In genomic region chrX:136290817-136291281, GRCm38 (mm10) we compare ENCODE assay signal across 8 mouse cellular contexts. TPM values are rescaled to one million over a fixed set of nuclear protein-coding genes. Genes with fewer than 3 reads are reported as not detected.
DNase-seq lines count a peak whose midpoint lies in the region; ATAC-seq lines count a peak whose summit lies in the region.

No protein-coding gene starts in this region.

- no peaks in the 10 kb centered on the region for H3K36me3 ChIP-seq in hindbrain, embryonic 10.5 days
- H3K36me3 ChIP-seq in limb, embryonic 12.5 days = no peaks in the 10 kb centered on the region

- no peaks in the 10 kb centered on the region for H3K27me3 ChIP-seq in hindbrain, embryonic 10.5 days (ENCODE audit: insufficient read depth, poor library complexity, severe bottlenecking)
- H3K27me3 ChIP-seq in limb, embryonic 12.5 days = 0 out of 2 replicates have a peak, but pooled peaks cover 4% of the 10 kb centered on the region

- H3K4me2 ChIP-seq in limb, embryonic 12.5 days = peak overlapping the region; percentile 33

- ATAC-seq in CD4-positive, CD25-positive, alpha-beta regulatory T cell, adult 4 months = no peak
- ATAC-seq in limb, embryonic 12.5 days (ENCODE audit: insufficient number of reproducible peaks, insufficient read depth, low FRiP score, low TSS enrichment, low read depth) = peak; percentile 26; the same call in 1 of the 2 replicates

- H3K4me3 ChIP-seq in hindbrain, embryonic 10.5 days = peak overlapping the region; percentile 35
- H3K4me3 ChIP-seq in limb, embryonic 12.5 days (replicated peaks) = no peak overlapping the region

- H3K9ac ChIP-seq in limb, embryonic 12.5 days (replicated peaks) = no peak overlapping the region

- 32% methylated on average over 8 of the region's 8 CpGs for WGBS in hindbrain, embryonic 10.5 days
- 25% methylated on average over 8 of the region's 8 CpGs for WGBS in limb, embryonic 12.5 days

- 0 out of 2 replicates have a peak overlapping the region, but pooled peaks have one; percentile 43 for H3K27ac ChIP-seq in hindbrain, embryonic 10.5 days
- no peak overlapping the region for H3K27ac ChIP-seq in limb, embryonic 12.5 days

- H3K9me3 ChIP-seq in hindbrain, embryonic 10.5 days = no peaks in the 10 kb centered on the region
- H3K9me3 ChIP-seq in limb, embryonic 12.5 days = no peaks in the 10 kb centered on the region

- DNase-seq in CD4-positive, CD25-positive, alpha-beta regulatory T cell, adult 2 months (ENCODE audit: low read depth, low spot score) = peak; percentile 44
- peak; percentile 58 for DNase-seq in brain, embryonic 18.5 days (ENCODE audit: low read depth, low spot score)
- DNase-seq in hindbrain, embryonic 10.5 days (ENCODE audit: low spot score) = peak; percentile 58
- DNase-seq in right cerebral cortex, postnatal 36 days (ENCODE audit: low spot score in 2 of 2) = peak; percentile 48 to 57
- no peak for DNase-seq in lung, postnatal 10 days
- DNase-seq in urinary bladder, adult 18-20 months (ENCODE audit: low spot score in 2 of 2) = no peak

- peaks cover 9% of the 10 kb centered on the region; the same call in 1 of the 2 replicates for H3K4me1 ChIP-seq in hindbrain, embryonic 10.5 days (replicated peaks)
- no peaks in the 10 kb centered on the region for H3K4me1 ChIP-seq in limb, embryonic 12.5 days (replicated peaks)

RNA-seq across cellular contexts. Expression of gene Bex3, which starts 20.8 kb away (rescaled TPM):
- polyA plus RNA-seq in CD4-positive, CD25-positive, alpha-beta regulatory T cell, adult 4 months (2017; shearing (Covaris generic)) = 10 to 100 TPM; 65.2 to 72.9 TPM
- polyA plus RNA-seq in hindbrain, embryonic 10.5 days (2016; fragmentation: Nextera tagmentation; extraction: Ambion mirVana) = 678 and 708 TPM in 2 replicates
- 559 and 577 TPM in 2 replicates for polyA plus RNA-seq in limb, embryonic 12.5 days (2016; fragmentation: Nextera tagmentation; extraction: Ambion mirVana)

RNA-seq across cellular contexts. Expression of gene Tceal9, which starts 46.0 kb away (rescaled TPM):
- polyA plus RNA-seq in CD4-positive, CD25-positive, alpha-beta regulatory T cell, adult 4 months (2017; shearing (Covaris generic)) = 10 to 100 TPM; 44.1 to 53.8 TPM
- polyA plus RNA-seq in hindbrain, embryonic 10.5 days (2016; fragmentation: Nextera tagmentation; extraction: Ambion mirVana) = 356 and 368 TPM in 2 replicates
- polyA plus RNA-seq in limb, embryonic 12.5 days (2016; fragmentation: Nextera tagmentation; extraction: Ambion mirVana) = 680 and 686 TPM in 2 replicates

Comparison
In these comparisons a context has a peak if more than half of its experiments do, and no peak if none do; other contexts are left out.
1. DNase-seq: peak in CD4-positive, CD25-positive, alpha-beta regulatory T cell, adult 2 months (single experiment), brain, embryonic 18.5 days (single experiment), hindbrain, embryonic 10.5 days (single experiment) and right cerebral cortex, postnatal 36 days (2 of 2); none in lung, postnatal 10 days (single experiment) and urinary bladder, adult 18-20 months (0 of 2).